Mouse (Mus musculus): Measurements from ENCODE around the gene Ptafr.
"Not testable (repeated sequence)": the region's sequence is repeated elsewhere in the genome, so short reads cannot be mapped to it uniquely, and the experiment has no call there.

- TF ChIP-seq CTCF (IDR thresholded peaks at IDR 0.05; ENCODE audit: extremely low read depth, insufficient read length, insufficient replicate concordance, low read depth, low read length); POLR2A (IDR thresholded peaks at IDR 0.05; ENCODE audit: low read depth, low read length): not testable (repeated sequence)
Observed at GRCm38 (mm10) chr4:132555550-132555949, 8.3 kb upstream of the Ptafr start.
